Mouse (Mus musculus) hindbrain, postnatal 0 days (tissue): ENCODE measurements around the gene Exoc4. TPM values are rescaled to one million over a fixed set of nuclear protein-coding genes. Genes with fewer than 3 reads are reported as not detected.

Experiments used
- ATAC-seq: fragments of 200-750 bp; cut with Nextera tagmentation; 2 replicates; pipeline ENCODE4 v1.8.0; 2017; ENCODE audit warnings: mild to moderate bottlenecking, moderate TSS enrichment, moderate library complexity
- DNase-seq: peaks from one replicate; pipeline ENCODE4 v3.0.0-alpha.2; 2015; ENCODE audit warnings: low spot score
- H3K27ac ChIP-seq: fragments of 300-500 bp; sonication (generic); 2 replicates; pipeline ENCODE4 v1.5.1; 2014; ENCODE audit warnings: mild to moderate bottlenecking
- H3K27me3 ChIP-seq: fragments of 300-500 bp; sonication (generic); 2 replicates; pipeline ENCODE4 v1.6.1; 2014; ENCODE audit warnings: low read length, mixed read lengths; ENCODE audit not compliant: insufficient read depth
- H3K36me3 ChIP-seq: fragments of 300-500 bp; sonication (generic); 2 replicates; pipeline ENCODE4 v1.6.1; 2014; ENCODE audit warnings: low read length, mixed read lengths; ENCODE audit not compliant: insufficient read depth
- H3K4me1 ChIP-seq: fragments of 300-500 bp; sonication (generic); 2 replicates; pipeline ENCODE4 v1.6.1; 2014; ENCODE audit warnings: antibody characterized with exemption, low read length, mixed read lengths; ENCODE audit not compliant: insufficient read depth
- H3K4me2 ChIP-seq: fragments of 300-500 bp; sonication (generic); 2 replicates; pipeline ENCODE4 v1.6.1; 2014; ENCODE audit warnings: low read depth, mild to moderate bottlenecking, low read length, moderate library complexity, mixed read lengths
- H3K4me3 ChIP-seq: fragments of 300-500 bp; sonication (generic); 2 replicates; pipeline ENCODE4 v1.5.1; 2014; ENCODE audit warnings: low read length
- H3K9ac ChIP-seq: fragments of 300-500 bp; sonication (generic); replicated peaks from 2 replicates; pipeline ENCODE4 v1.6.1; 2014; ENCODE audit warnings: mild to moderate bottlenecking, low read length, moderate library complexity, mixed read lengths
- H3K9me3 ChIP-seq: fragments of 300-500 bp; sonication (generic); 2 replicates; pipeline ENCODE4 v1.6.1; 2016; ENCODE audit warnings: low read length, mixed read lengths
- CTCF ChIP-seq: IDR thresholded peaks from 2 replicates; pipeline ENCODE4 v1.5.1; 2016; ENCODE audit warnings: antibody characterized with exemption, control low read depth, low read depth
- WGBS: fragments of 180-500 bp; shearing (Covaris S2); extraction: QIAGEN DNeasy Blood & Tissue Kit; methylation state at CpG from one replicate; pipeline ENCODE4 v1.1.7; 2014; 5-methylcytosine and 5-hydroxymethylcytosine counted together
- polyA plus RNA-seq: library from polyadenylated mRNA; unstranded; fragments of >200 nt; fragmentation: Nextera tagmentation; extraction: Ambion mirVana; gene quantifications from 2 replicates; pipeline ENCODE4 v1.2.1, GENCODE M21; 2015
- total RNA-seq: library from RNA; depleted of rRNA; stranded (reverse); fragments of >200 nt; gene quantifications from 2 replicates; pipeline ENCODE4 v1.2.3, GENCODE M21; 2014

Gene Exoc4
- total and polyA plus RNA-seq, 2 experiments from 2014 or later = 30.0 to 70.6 TPM

- H3K4me1 ChIP-seq = no peaks in the 10 kb centered on the region
- H3K4me3 ChIP-seq = no peak overlapping the region
- H3K9me3 ChIP-seq = no peaks in the 10 kb centered on the region
- H3K27me3 ChIP-seq = no peaks in the 10 kb centered on the region
- no peak overlapping the region for H3K9ac ChIP-seq
- no peak overlapping the region for H3K4me2 ChIP-seq
- 0 out of 2 replicates have a peak, but pooled peaks cover 3% of the 10 kb centered on the region for H3K36me3 ChIP-seq
- ATAC-seq (no peak), DNase-seq (peak; percentile 53)
- no peak for TF ChIP-seq CTCF
- no peak overlapping the region for H3K27ac ChIP-seq
- 70% methylated on average over 4 of the region's 4 CpGs for WGBS
These were observed 676.0 kb downstream of the Exoc4 start for GRCm38 (mm10) chr6:33924888-33925287.

GRCm38 (mm10) chr6:33929342-33930086 is 680.6 kb downstream of the Exoc4 start:
- peak; percentile 91 for TF ChIP-seq CTCF
- H3K9me3 ChIP-seq = no peaks in the 10 kb centered on the region
- ATAC-seq = peak; percentile 88

GRCm38 (mm10) chr6:33930087-33930945 is 681.4 kb downstream of the Exoc4 start:
- WGBS = 63% methylated on average over 8 of the region's 8 CpGs
- Histone ChIP-seq H3K36me3 (no peaks in the 10 kb centered on the region), H3K9ac (no peak overlapping the region), H3K4me1 (no peaks in the 10 kb centered on the region), H3K9me3 (no peaks in the 10 kb centered on the region), H3K27ac (no peak overlapping the region), H3K27me3 (no peaks in the 10 kb centered on the region), H3K4me3 (no peak overlapping the region), H3K4me2 (no peak overlapping the region)
- TF ChIP-seq CTCF = no peak
- no peak for ATAC-seq
- DNase-seq = no peak

More at GRCm38 (mm10) chr6:33929342-33930086, 680.6 kb downstream of the Exoc4 start:
- Histone ChIP-seq H3K4me2 (no peak overlapping the region), H3K27ac (no peak overlapping the region), H3K9ac (no peak overlapping the region), H3K36me3 (no peaks in the 10 kb centered on the region), H3K4me3 (no peak overlapping the region), H3K27me3 (no peaks in the 10 kb centered on the region), H3K4me1 (no peaks in the 10 kb centered on the region)
- 25% methylated on average over 13 of the region's 13 CpGs for WGBS
- peak; percentile 94 for DNase-seq

GRCm38 (mm10) chr6:33937906-33938305 is 689.0 kb downstream of the Exoc4 start:
- no peak for ATAC-seq
- Histone ChIP-seq H3K4me2 (no peak overlapping the region), H3K9me3 (no peaks in the 10 kb centered on the region), H3K4me1 (no peaks in the 10 kb centered on the region), H3K27ac (no peak overlapping the region), H3K4me3 (no peak overlapping the region), H3K36me3 (no peaks in the 10 kb centered on the region), H3K9ac (no peak overlapping the region), H3K27me3 (no peaks in the 10 kb centered on the region)
- no peak for TF ChIP-seq CTCF
- no peak for DNase-seq
- 90% methylated on average over 4 of the region's 4 CpGs for WGBS

GRCm38 (mm10) chr6:33939169-33939568 is 690.3 kb downstream of the Exoc4 start:
- Histone ChIP-seq H3K9ac (no peak overlapping the region), H3K9me3 (no peaks in the 10 kb centered on the region), H3K4me2 (no peak overlapping the region), H3K36me3 (no peaks in the 10 kb centered on the region), H3K4me3 (no peak overlapping the region), H3K4me1 (no peaks in the 10 kb centered on the region), H3K27ac (no peak overlapping the region), H3K27me3 (no peaks in the 10 kb centered on the region)
- ATAC-seq = no peak
- TF ChIP-seq CTCF = no peak
- WGBS = 71% methylated on average over 5 of the region's 5 CpGs
- no peak for DNase-seq

- peak; percentile 75; the same call in 1 of the 2 replicates for ATAC-seq
- no peaks in the 10 kb centered on the region for H3K36me3 ChIP-seq
- 55% methylated on average over 2 of the region's 2 CpGs for WGBS
These were observed 698.1 kb downstream of the Exoc4 start for GRCm38 (mm10) chr6:33946911-33947489.

More at GRCm38 (mm10) chr6:33946911-33947489, 698.1 kb downstream of the Exoc4 start:
- no peak overlapping the region for H3K27ac ChIP-seq
- H3K4me2 ChIP-seq = no peak overlapping the region
- no peaks in the 10 kb centered on the region for H3K27me3 ChIP-seq
- no peak overlapping the region for H3K4me3 ChIP-seq
- H3K9ac ChIP-seq = no peak overlapping the region
- H3K9me3 ChIP-seq = no peaks in the 10 kb centered on the region
- peak; percentile 30 for TF ChIP-seq CTCF
- peak; percentile 63 for DNase-seq
- no peaks in the 10 kb centered on the region for H3K4me1 ChIP-seq
